Mouse (Mus musculus): Measurements from ENCODE around the gene Vipr1. TPM values are rescaled to one million over a fixed set of nuclear protein-coding genes. Genes with fewer than 3 reads are reported as not detected.

Gene Vipr1
- polyA plus RNA-seq, 1 experiment = 171 TPM

- TF ChIP-seq POLR2A (IDR thresholded peaks at IDR 0.05; ENCODE audit: low read depth, low read length) (peak; percentile 40), CTCF (IDR thresholded peaks at IDR 0.05; ENCODE audit: extremely low read depth, insufficient read length, insufficient replicate concordance, low read depth, low read length) (no peak)
- WGBS = under 1% methylated on average over 69 of the region's 69 CpGs
- Histone ChIP-seq H3K4me3 (ENCODE audit: low read depth, low read length) (peak within 1 kb of the TSS; percentile 83), H3K27me3 (ENCODE audit: control insufficient read depth, insufficient read depth, low read length) (no peaks in the 10 kb centered on the region), H3K27ac (ENCODE audit: insufficient read depth, low read depth, low read length) (peak within 1 kb of the TSS; percentile 93), H3K36me3 (ENCODE audit: control insufficient read depth, insufficient read depth, low read length) (no peaks in the 10 kb centered on the region), H3K4me1 (ENCODE audit: control insufficient read depth, insufficient read depth, insufficient read length, low read length) (peaks cover 10% of the 10 kb centered on the region; the same call in 1 of the 2 replicates)
Measured at GRCm38 (mm10) chr9:121704646-121705625, 62.4 kb downstream of the Vipr1 start, which contains the start of gene Sec22c. Sec22c (minus strand) TSS chr9:121705490.

DNA sequence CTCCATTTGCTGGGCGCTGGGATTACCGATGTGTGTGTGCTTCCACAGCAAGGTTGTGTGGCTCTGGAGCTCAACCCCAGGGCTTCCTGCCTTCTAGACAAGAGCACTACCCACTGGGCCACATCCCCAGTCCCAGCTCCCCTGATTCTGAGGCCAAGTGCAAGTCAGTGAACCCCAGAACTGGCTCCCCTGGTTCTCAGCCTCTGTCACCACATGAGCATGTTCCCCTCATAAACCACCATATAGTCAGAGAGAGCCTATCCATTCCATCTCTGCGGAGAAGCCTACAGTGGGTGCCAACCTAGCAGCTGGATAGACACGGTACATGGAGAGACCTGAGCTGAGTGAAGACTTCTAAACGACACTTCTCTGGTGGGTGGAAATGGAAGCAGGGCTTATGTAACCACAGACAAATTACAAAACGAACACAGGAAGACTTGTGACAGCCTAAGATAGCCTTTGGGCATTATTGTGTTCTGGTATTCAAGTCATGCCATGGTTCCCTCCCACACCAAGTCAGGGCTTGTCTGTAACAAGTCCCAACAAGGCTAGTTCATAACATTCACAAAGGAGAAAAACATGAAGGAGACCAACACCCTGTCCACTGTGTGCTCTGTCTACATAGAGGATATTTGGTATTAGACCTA lies 63.6 kb downstream of the Vipr1 start:
- TF ChIP-seq POLR2A (IDR thresholded peaks at IDR 0.05; ENCODE audit: low read depth, low read length) (no peak), CTCF (IDR thresholded peaks at IDR 0.05; ENCODE audit: extremely low read depth, insufficient read length, insufficient replicate concordance, low read depth, low read length) (no peak)
- Histone ChIP-seq H3K36me3 (ENCODE audit: control insufficient read depth, insufficient read depth, low read length) (no peaks in the 10 kb centered on the region), H3K27me3 (ENCODE audit: control insufficient read depth, insufficient read depth, low read length) (no peaks in the 10 kb centered on the region), H3K4me1 (ENCODE audit: control insufficient read depth, insufficient read depth, insufficient read length, low read length) (peaks cover 10% of the 10 kb centered on the region; the same call in 1 of the 2 replicates), H3K4me3 (ENCODE audit: low read depth, low read length) (no peak overlapping the region), H3K27ac (ENCODE audit: insufficient read depth, low read depth, low read length) (peak overlapping the region; percentile 93)
- 84% methylated on average over 6 of the region's 6 CpGs for WGBS

DNA sequence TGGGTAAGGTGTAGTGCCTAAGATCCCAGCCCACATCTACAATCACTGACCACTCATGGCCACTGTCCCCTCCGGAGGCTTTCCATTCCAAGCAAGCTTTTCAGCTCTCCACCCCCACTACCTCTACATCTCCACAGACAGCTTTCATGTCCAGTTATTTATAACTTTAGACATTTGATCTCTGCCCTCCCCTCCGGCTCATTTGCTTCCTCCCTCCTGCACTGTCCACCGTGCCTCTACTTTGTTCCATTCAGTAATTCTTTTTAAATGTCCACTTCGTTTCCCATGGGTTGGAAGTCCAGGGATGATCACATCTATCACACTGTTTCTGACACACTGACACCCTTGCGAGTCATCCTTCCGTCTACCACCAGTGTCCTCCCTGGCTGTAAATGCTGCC lies 65.3 kb downstream of the Vipr1 start:
- Histone ChIP-seq H3K4me1 (ENCODE audit: control insufficient read depth, insufficient read depth, insufficient read length, low read length) (peaks cover 10% of the 10 kb centered on the region; the same call in 1 of the 2 replicates), H3K27me3 (ENCODE audit: control insufficient read depth, insufficient read depth, low read length) (no peaks in the 10 kb centered on the region), H3K27ac (ENCODE audit: insufficient read depth, low read depth, low read length) (no peak overlapping the region), H3K36me3 (ENCODE audit: control insufficient read depth, insufficient read depth, low read length) (peaks cover 1% of the 10 kb centered on the region; the same call in 1 of the 2 replicates), H3K4me3 (ENCODE audit: low read depth, low read length) (no peak overlapping the region)
- WGBS = 62% methylated on average over 6 of the region's 6 CpGs
- no peak for TF ChIP-seq CTCF (IDR thresholded peaks at IDR 0.05; ENCODE audit: extremely low read depth, insufficient read length, insufficient replicate concordance, low read depth, low read length)
- TF ChIP-seq POLR2A (IDR thresholded peaks at IDR 0.05; ENCODE audit: low read depth, low read length) = no peak

DNA sequence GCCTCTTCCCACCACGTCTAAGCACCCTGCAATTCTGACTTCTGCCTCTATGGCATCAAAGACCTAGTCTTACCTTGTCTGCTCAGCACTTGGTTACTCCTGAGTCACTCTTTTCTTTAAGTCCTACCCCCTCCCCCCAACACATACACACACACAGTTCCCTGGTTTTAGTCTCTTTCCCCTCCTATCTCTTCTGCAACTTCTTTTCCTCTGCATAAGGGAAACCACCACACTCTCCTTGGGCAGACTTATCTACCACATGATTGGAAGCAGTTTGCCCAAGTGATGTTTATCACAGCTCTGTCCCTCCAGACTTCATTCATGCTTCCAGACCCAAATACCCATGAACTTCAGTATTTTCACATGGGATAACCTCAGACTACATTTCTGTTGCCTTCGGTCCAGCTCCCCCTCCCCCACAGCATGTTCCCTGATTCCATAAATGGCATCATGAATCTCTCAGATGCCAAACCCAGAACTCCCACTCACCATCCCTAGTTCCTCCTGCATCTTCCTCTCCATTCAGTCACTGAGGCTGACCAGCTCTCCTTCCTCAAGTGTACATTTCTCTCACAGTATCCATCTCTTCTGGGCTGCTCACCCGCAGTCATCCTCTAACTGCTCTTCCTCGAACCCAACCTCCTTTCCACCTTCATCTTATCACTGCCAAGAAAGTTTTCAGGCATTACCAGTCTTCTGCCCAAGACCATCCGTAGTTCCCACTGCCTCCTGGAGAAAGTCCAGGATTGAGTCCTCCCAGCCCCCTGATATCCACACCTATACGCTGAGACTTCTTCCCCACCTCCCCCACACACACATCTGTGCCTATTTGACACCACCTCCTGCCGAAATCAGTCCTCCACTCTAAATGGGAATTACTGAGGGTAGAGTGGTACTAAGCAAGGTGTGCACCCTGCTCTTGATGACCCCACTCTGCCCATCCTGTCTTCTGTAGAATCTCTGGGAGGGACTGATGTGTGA lies 66.3 kb downstream of the Vipr1 start:
- TF ChIP-seq CTCF (IDR thresholded peaks at IDR 0.05; ENCODE audit: extremely low read depth, insufficient read length, insufficient replicate concordance, low read depth, low read length) = no peak
- TF ChIP-seq POLR2A (IDR thresholded peaks at IDR 0.05; ENCODE audit: low read depth, low read length) = no peak
- H3K36me3 ChIP-seq (ENCODE audit: control insufficient read depth, insufficient read depth, low read length) = peaks cover 3% of the 10 kb centered on the region
- no peaks in the 10 kb centered on the region for H3K27me3 ChIP-seq (ENCODE audit: control insufficient read depth, insufficient read depth, low read length)
- no peak overlapping the region for H3K27ac ChIP-seq (ENCODE audit: insufficient read depth, low read depth, low read length)
- H3K4me3 ChIP-seq (ENCODE audit: low read depth, low read length) = no peak overlapping the region
- H3K4me1 ChIP-seq (ENCODE audit: control insufficient read depth, insufficient read depth, insufficient read length, low read length) = peaks cover 10% of the 10 kb centered on the region; the same call in 1 of the 2 replicates
- WGBS = 73% methylated on average over 7 of the region's 7 CpGs

- H3K36me3 ChIP-seq (ENCODE audit: control insufficient read depth, insufficient read depth, low read length) = peaks cover 3% of the 10 kb centered on the region
- peak within 1 kb of the TSS; percentile 95 for H3K4me3 ChIP-seq (ENCODE audit: low read depth, low read length)
- peak within 1 kb of the TSS; percentile 92 for H3K27ac ChIP-seq (ENCODE audit: insufficient read depth, low read depth, low read length)
- H3K27me3 ChIP-seq (ENCODE audit: control insufficient read depth, insufficient read depth, low read length) = no peaks in the 10 kb centered on the region
- H3K4me1 ChIP-seq (ENCODE audit: control insufficient read depth, insufficient read depth, insufficient read length, low read length) = peaks cover 8% of the 10 kb centered on the region; the same call in 1 of the 2 replicates
- WGBS = 4% methylated on average over 37 of the region's 37 CpGs
- no peak; the same call in 1 of the 2 replicates for TF ChIP-seq POLR2A (IDR thresholded peaks at IDR 0.05; ENCODE audit: low read depth, low read length)
- TF ChIP-seq CTCF (IDR thresholded peaks at IDR 0.05; ENCODE audit: extremely low read depth, insufficient read length, insufficient replicate concordance, low read depth, low read length) = no peak
Measured at GRCm38 (mm10) chr9:121709898-121710583, 67.5 kb downstream of the Vipr1 start, which contains the start of gene Ss18l2. Ss18l2 (plus strand) TSS chr9:121710329.

- Histone ChIP-seq H3K4me1 (ENCODE audit: control insufficient read depth, insufficient read depth, insufficient read length, low read length) (peaks cover 5% of the 10 kb centered on the region; the same call in 1 of the 2 replicates), H3K4me3 (ENCODE audit: low read depth, low read length) (peak overlapping the region; percentile 95), H3K36me3 (ENCODE audit: control insufficient read depth, insufficient read depth, low read length) (peaks cover 3% of the 10 kb centered on the region), H3K27ac (ENCODE audit: insufficient read depth, low read depth, low read length) (peak overlapping the region; percentile 92), H3K27me3 (ENCODE audit: control insufficient read depth, insufficient read depth, low read length) (no peaks in the 10 kb centered on the region)
- under 1% methylated on average over 18 of the region's 18 CpGs for WGBS
- TF ChIP-seq POLR2A (IDR thresholded peaks at IDR 0.05; ENCODE audit: low read depth, low read length) (peak; percentile 36), CTCF (IDR thresholded peaks at IDR 0.05; ENCODE audit: extremely low read depth, insufficient read length, insufficient replicate concordance, low read depth, low read length) (peak; percentile 9; the same call in 1 of the 2 replicates)
Measured at GRCm38 (mm10) chr9:121710584-121710975, 68.1 kb downstream of the Vipr1 start.
